Mouse (Mus musculus) B cell, adult (primary cell): ENCODE data around the gene Crim1. TPM values are rescaled to one million over a fixed set of nuclear protein-coding genes. Genes with fewer than 3 reads are reported as not detected.

Source experiments
- total RNA-seq: library from RNA; stranded (reverse); gene quantifications from 4 replicates; pipeline ENCODE4 v1.2.4, GENCODE M21; 2023; ENCODE audit not compliant: inconsistent age

Crim1 gene
- total RNA-seq = 18.3 to 24.8 TPM (median 22.2 TPM) in 4 replicates

GRCm38 (mm10) chr17:78199626-78200560 is at the start of gene Crim1:
Gene Crim1 (plus strand): TSS chr17:78200248.

GRCm38 (mm10) chr17:78417381-78418281 is 217.6 kb downstream of the Crim1 start, which contains the start of gene Fez2:
Gene Fez2 (minus strand): TSS chr17:78418152.

Other genes with a start within 250 kb of the Crim1 start
- 17.3 to 19.1 TPM (median 17.9 TPM) in 4 replicates for gene Fez2, start 217.9 kb downstream of the Crim1 start, total RNA-seq